Mouse (Mus musculus) CH12.LX (cell line): ENCODE measurements at regions not wholly inside any gene's neighbourhood (a gene's known extent, or its start where the extent isn't known, plus 50 kb on each side); places are given as distances from the start of the nearest gene placed in this dataset.

ENCODE experiments used
- CHD1 ChIP-seq: IDR thresholded peaks from 2 replicates; pipeline ENCODE4 v1.6.1; 2012; ENCODE audit warnings: low read depth, low read length, improper control_type of control experiment, inconsistent platforms
- CHD2 ChIP-seq: IDR thresholded peaks from 2 replicates; pipeline ENCODE4 v1.6.1; 2011; ENCODE audit warnings: low read length, improper control_type of control experiment
- CTCF ChIP-seq, 2 experiments: IDR thresholded peaks in 1 of 2; conservative IDR thresholded peaks in 1 of 2; 2 replicates each; pipeline ENCODE4 v1.5.1; 2011 to 2012; ENCODE audit warnings: low read depth in 2 of 2, low read length in 2 of 2, improper control_type of control experiment in 1 of 2, inconsistent platforms in 1 of 2, mild to moderate bottlenecking in 1 of 2, moderate library complexity in 1 of 2
- E2F4 ChIP-seq: IDR thresholded peaks from 2 replicates; pipeline ENCODE4 v1.6.1; 2011; ENCODE audit warnings: low read depth, low read length, improper control_type of control experiment; ENCODE audit not compliant: insufficient replicate concordance
- ELF1 ChIP-seq: IDR thresholded peaks from 2 replicates; pipeline ENCODE4 v1.6.1; 2014; ENCODE audit warnings: low read depth, mild to moderate bottlenecking, inconsistent platforms, low read length, improper control_type of control experiment
- EP300 ChIP-seq: IDR thresholded peaks from 2 replicates; pipeline ENCODE4 v1.6.1; 2011; ENCODE audit warnings: low read length, improper control_type of control experiment
- GABPA ChIP-seq: IDR thresholded peaks from 2 replicates; pipeline ENCODE4 v1.6.1; 2012; ENCODE audit warnings: low read depth, low read length, improper control_type of control experiment, inconsistent platforms; ENCODE audit not compliant: insufficient replicate concordance
- IRF4 ChIP-seq: IDR thresholded peaks from 2 replicates; pipeline ENCODE4 v1.6.1; 2014; ENCODE audit warnings: low read depth, mild to moderate bottlenecking, inconsistent platforms, low read length, improper control_type of control experiment
- MYC ChIP-seq: IDR thresholded peaks from 2 replicates; pipeline ENCODE4 v1.6.1; 2011; ENCODE audit warnings: low read depth, mild to moderate bottlenecking, improper control_type of control experiment, low read length
- POLR2A ChIP-seq: IDR thresholded peaks from 2 replicates; pipeline ENCODE4 v1.6.1; 2011; ENCODE audit warnings: low read depth, mild to moderate bottlenecking, improper control_type of control experiment, low read length
- RCOR1 ChIP-seq: conservative IDR thresholded peaks from 2 replicates; pipeline ENCODE4 v1.6.1; 2012; ENCODE audit warnings: low read depth, mild to moderate bottlenecking, inconsistent platforms, low read length, improper control_type of control experiment
- ZC3H11A ChIP-seq: IDR thresholded peaks from 2 replicates; pipeline ENCODE4 v1.6.1; 2012; ENCODE audit warnings: low read depth, mild to moderate bottlenecking, inconsistent platforms, low read length, improper control_type of control experiment

GRCm38 (mm10) chr1:42498901-42499300 is 196.7 kb upstream of the Pou3f3 start:
- TF ChIP-seq CHD1 (no peak), ELF1 (no peak), CTCF (conservative IDR thresholded peaks at IDR 0.05 in 1 of 2, IDR thresholded peaks at IDR 0.05 in 1 of 2; ENCODE audit: low read depth in 2 of 2, low read length in 2 of 2) (no peak), GABPA (no peak), POLR2A (no peak), EP300 (no peak), IRF4 (no peak), MYC (no peak), RCOR1 (no peak), E2F4 (no peak), ZC3H11A (no peak), CHD2 (no peak)
